Comparison of ENCODE assay signal across 23 mouse cellular contexts in the genomic region with DNA sequence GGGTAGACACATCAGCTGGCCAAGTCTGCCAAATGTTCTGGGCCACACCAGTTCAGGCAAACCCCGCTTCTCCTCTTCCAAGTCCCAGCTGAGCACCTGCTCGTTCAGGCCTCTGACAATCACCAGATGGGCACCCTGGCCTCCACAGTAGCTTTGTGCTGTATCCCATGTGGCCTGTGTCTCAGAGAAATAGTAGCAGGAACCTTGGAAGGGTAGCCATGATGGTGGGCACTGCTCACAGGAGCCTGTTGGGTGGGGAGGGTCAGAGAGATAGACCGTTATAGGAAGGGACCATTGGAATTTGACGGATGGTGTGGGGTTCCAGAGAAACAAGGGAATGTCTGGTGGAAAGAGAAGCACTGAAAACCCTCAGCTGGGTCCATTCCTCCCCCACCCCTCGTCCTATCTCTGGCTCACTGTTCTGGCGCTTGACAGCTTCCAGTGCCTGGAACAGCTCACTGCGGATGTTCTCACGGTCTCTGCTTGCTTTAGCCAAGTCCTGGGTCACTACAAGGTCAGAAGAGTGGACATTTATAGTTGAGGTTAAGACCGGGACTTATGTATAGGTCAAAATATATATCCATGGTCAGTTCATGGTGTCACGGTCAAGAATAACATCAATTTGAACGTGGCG. TPM values are rescaled to one million over a fixed set of nuclear protein-coding genes. Genes with fewer than 3 reads are reported as not detected.
A peak's percentile ranks its signal among the peaks of the same experiment; 100 is the strongest.
DNase-seq lines count a peak whose midpoint lies in the region; ATAC-seq and TF ChIP-seq lines count a peak whose summit lies in the region.
"Had no signal": no experiment of that assay in that cellular context is flagged by ENCODE, and none has a peak within 500 bp of the region (broad histone marks: within the 10 kb centered on the region; RNA-seq: fewer than 3 reads in every experiment).

No protein-coding gene starts in this region.

- ATAC-seq in kidney, embryonic 15.5 days (replicated peaks; ENCODE audit: low FRiP score), result 0 out of 2 replicates have a peak, but pooled peaks have one; percentile 22
- ATAC-seq in stomach, embryonic 16.5 days (ENCODE audit: insufficient read depth, low FRiP score), result 0 out of 2 replicates have a peak, but pooled peaks have one; percentile 33
- ATAC-seq in stomach, postnatal 0 days (ENCODE audit: low FRiP score, low TSS enrichment), result no peak
- peak; percentile 55 for ATAC-seq in heart, embryonic 14.5 days (ENCODE audit: insufficient number of reproducible peaks, insufficient read depth, low FRiP score, low read depth)
- ATAC-seq in forebrain, postnatal 0 days, result no peak
- ATAC-seq: inflammation-experienced regulatory T-cells, adult 6 months had no signal

- no peaks in the 10 kb centered on the region for H3K36me3 ChIP-seq in kidney, embryonic 15.5 days
- no peaks in the 10 kb centered on the region for H3K36me3 ChIP-seq in stomach, embryonic 16.5 days (ENCODE audit: control insufficient read depth, insufficient read depth, low read length)
- H3K36me3 ChIP-seq in stomach, postnatal 0 days (ENCODE audit: control insufficient read depth, insufficient read depth, low read length), result no peaks in the 10 kb centered on the region
- H3K36me3 ChIP-seq in heart, embryonic 14.5 days (ENCODE audit: control insufficient read depth, insufficient read depth, low read length), result no peaks in the 10 kb centered on the region
- no peaks in the 10 kb centered on the region for H3K36me3 ChIP-seq in forebrain, postnatal 0 days (ENCODE audit: insufficient read depth)
- H3K36me3 ChIP-seq: embryonic facial prominence, embryonic 15.5 days; hindbrain, embryonic 13.5 days; limb, embryonic 13.5 days; lung, embryonic 15.5 days had no signal

- no peak for TF ChIP-seq CTCF in stomach, postnatal 0 days (IDR thresholded peaks at IDR 0.05; ENCODE audit: low read depth)
- no peak for TF ChIP-seq CTCF in forebrain, postnatal 0 days (IDR thresholded peaks at IDR 0.05; ENCODE audit: low read depth)

- H3K9ac ChIP-seq in kidney, embryonic 15.5 days, result no peak overlapping the region
- H3K9ac ChIP-seq in stomach, embryonic 16.5 days (ENCODE audit: low read length), result no peak overlapping the region
- H3K9ac ChIP-seq in stomach, postnatal 0 days (ENCODE audit: low read length), result no peak overlapping the region
- no peak overlapping the region for H3K9ac ChIP-seq in heart, embryonic 14.5 days (ENCODE audit: low read length)
- H3K9ac ChIP-seq in forebrain, postnatal 0 days, result no peak overlapping the region
- H3K9ac ChIP-seq: embryonic facial prominence, embryonic 15.5 days; hindbrain, embryonic 13.5 days; limb, embryonic 13.5 days; lung, embryonic 15.5 days had no signal

- H3K4me3 ChIP-seq in kidney, embryonic 15.5 days (replicated peaks), result no peak overlapping the region
- H3K4me3 ChIP-seq in stomach, embryonic 16.5 days (replicated peaks; ENCODE audit: low read length), result no peak overlapping the region
- no peak overlapping the region for H3K4me3 ChIP-seq in stomach, postnatal 0 days (ENCODE audit: low read depth, low read length)
- H3K4me3 ChIP-seq in heart, embryonic 14.5 days (ENCODE audit: control insufficient read depth in 1 of 2, insufficient read depth in 1 of 2, low read depth in 1 of 2, low read length in 2 of 2), result no peak overlapping the region
- H3K4me3 ChIP-seq in forebrain, postnatal 0 days (ENCODE audit: low read depth, low read length), result no peak overlapping the region
- H3K4me3 ChIP-seq: embryonic facial prominence, embryonic 15.5 days; hindbrain, embryonic 13.5 days; limb, embryonic 13.5 days; lung, embryonic 15.5 days had no signal

- WGBS in kidney, embryonic 15.5 days, result 54% methylated on average over 12 of the region's 12 CpGs
- WGBS in stomach, embryonic 16.5 days, result 72% methylated on average over 12 of the region's 12 CpGs
- WGBS in stomach, postnatal 0 days, result 65% methylated on average over 12 of the region's 12 CpGs
- 37% methylated on average over 12 of the region's 12 CpGs for WGBS in heart, embryonic 14.5 days
- 86% methylated on average over 12 of the region's 12 CpGs for WGBS in forebrain, postnatal 0 days

- no peaks in the 10 kb centered on the region for H3K27me3 ChIP-seq in kidney, embryonic 15.5 days
- H3K27me3 ChIP-seq in stomach, embryonic 16.5 days (ENCODE audit: control insufficient read depth, insufficient read depth, low read length), result no peaks in the 10 kb centered on the region
- no peaks in the 10 kb centered on the region for H3K27me3 ChIP-seq in stomach, postnatal 0 days (ENCODE audit: control insufficient read depth, insufficient read depth, low read length)
- H3K27me3 ChIP-seq in heart, embryonic 14.5 days (ENCODE audit: control insufficient read depth, insufficient read depth, low read length), result no peaks in the 10 kb centered on the region
- no peaks in the 10 kb centered on the region for H3K27me3 ChIP-seq in forebrain, postnatal 0 days (ENCODE audit: insufficient read depth, low read length)
- H3K27me3 ChIP-seq: embryonic facial prominence, embryonic 15.5 days; hindbrain, embryonic 13.5 days; limb, embryonic 13.5 days; lung, embryonic 15.5 days had no signal

- no peak overlapping the region for H3K4me2 ChIP-seq in kidney, embryonic 15.5 days
- H3K4me2 ChIP-seq in stomach, embryonic 16.5 days (ENCODE audit: low read depth, low read length), result no peak overlapping the region
- no peak overlapping the region for H3K4me2 ChIP-seq in stomach, postnatal 0 days (replicated peaks; ENCODE audit: low read depth)
- H3K4me2 ChIP-seq in heart, embryonic 14.5 days (ENCODE audit: low read length), result no peak overlapping the region
- no peak overlapping the region for H3K4me2 ChIP-seq in forebrain, postnatal 0 days (ENCODE audit: low read depth)
- H3K4me2 ChIP-seq: embryonic facial prominence, embryonic 15.5 days; hindbrain, embryonic 13.5 days; limb, embryonic 13.5 days; lung, embryonic 15.5 days; midbrain, embryonic 11.5 days had no signal

- no peak for TF ChIP-seq EP300 in stomach, postnatal 0 days (optimal IDR thresholded peaks at IDR 0.05)

- no peaks in the 10 kb centered on the region for H3K4me1 ChIP-seq in kidney, embryonic 15.5 days
- no peaks in the 10 kb centered on the region for H3K4me1 ChIP-seq in stomach, embryonic 16.5 days (ENCODE audit: control insufficient read depth, insufficient read depth, low read length)
- H3K4me1 ChIP-seq in stomach, postnatal 0 days (replicated peaks; ENCODE audit: control insufficient read depth, insufficient read depth), result no peaks in the 10 kb centered on the region
- peaks cover 0 to 11% of the 10 kb centered on the region in 2 experiments; a peak in 2 of 4 replicates for H3K4me1 ChIP-seq in heart, embryonic 14.5 days (ENCODE audit: control insufficient read depth in 2 of 2, insufficient read depth in 2 of 2, low read length in 2 of 2)
- H3K4me1 ChIP-seq in forebrain, postnatal 0 days (ENCODE audit: insufficient read depth), result no peaks in the 10 kb centered on the region
- H3K4me1 ChIP-seq: embryonic facial prominence, embryonic 15.5 days; limb, embryonic 13.5 days; lung, embryonic 15.5 days had no signal

- no peak overlapping the region for H3K27ac ChIP-seq in kidney, embryonic 15.5 days
- H3K27ac ChIP-seq in stomach, embryonic 16.5 days (ENCODE audit: low read length), result no peak overlapping the region
- H3K27ac ChIP-seq in stomach, postnatal 0 days (replicated peaks), result no peak overlapping the region
- no peak overlapping the region; a peak in 1 of 4 replicates for H3K27ac ChIP-seq in heart, embryonic 14.5 days (replicated peaks in 1 of 2; ENCODE audit: control insufficient read depth in 1 of 2, insufficient read depth in 1 of 2, low read depth in 2 of 2, low read length in 2 of 2)
- H3K27ac ChIP-seq in forebrain, postnatal 0 days (ENCODE audit: low read depth, low read length), result no peak overlapping the region
- H3K27ac ChIP-seq: embryonic facial prominence, embryonic 15.5 days; hindbrain, embryonic 13.5 days; limb, embryonic 13.5 days; lung, embryonic 15.5 days had no signal

- H3K9me3 ChIP-seq in kidney, embryonic 15.5 days (replicated peaks), result no peaks in the 10 kb centered on the region
- H3K9me3 ChIP-seq in stomach, embryonic 16.5 days (replicated peaks; ENCODE audit: control insufficient read depth, low read length), result no peaks in the 10 kb centered on the region
- no peaks in the 10 kb centered on the region for H3K9me3 ChIP-seq in stomach, postnatal 0 days (ENCODE audit: control insufficient read depth, low read length)
- H3K9me3 ChIP-seq in heart, embryonic 14.5 days (ENCODE audit: control insufficient read depth, low read length), result no peaks in the 10 kb centered on the region
- H3K9me3 ChIP-seq in forebrain, postnatal 0 days (ENCODE audit: low read length), result no peaks in the 10 kb centered on the region
- H3K9me3 ChIP-seq: embryonic facial prominence, embryonic 15.5 days; hindbrain, embryonic 13.5 days; limb, embryonic 13.5 days; lung, embryonic 15.5 days had no signal

- DNase-seq in kidney, adult 9 months, result no peak
- DNase-seq in stomach, postnatal 0 days (ENCODE audit: low spot score), result no peak
- no peak for DNase-seq in retina, postnatal 1 day
- no peak for DNase-seq in forebrain, postnatal 0 days
- DNase-seq: B cell, adult 2 months; cerebellum, adult 2 months; cerebellum, postnatal 36 days; kidney, adult 2 months; right cerebral cortex, postnatal 4 days; thymus, postnatal 36 days had no signal

RNA-seq across cellular contexts. Expression of gene Clec4g, which starts 3.0 kb away (rescaled TPM):
- polyA plus RNA-seq in kidney, embryonic 15.5 days (2015; fragmentation: Nextera tagmentation; extraction: Ambion mirVana), result 0.21 and 0.44 TPM in 2 replicates
- polyA plus RNA-seq in stomach, embryonic 16.5 days (2015; fragmentation: Nextera tagmentation; extraction: Ambion mirVana), result 0.19 and 0.45 TPM in 2 replicates
- 0.10 and 0.21 TPM in 2 replicates for polyA plus RNA-seq in stomach, postnatal 0 days (2015; fragmentation: Nextera tagmentation; extraction: Ambion mirVana)
- polyA plus RNA-seq in heart, embryonic 14.5 days (2014; fragmentation: Nextera tagmentation; extraction: Ambion mirVana), result 4.3 and 6.0 TPM in 2 replicates
- not detected in 2 replicates for total RNA-seq in forebrain, postnatal 0 days (2014; rRNA removed)
- 0.21 TPM in 1 of 2 replicates, not detected in the other for polyA plus RNA-seq in forebrain, postnatal 0 days (2015; fragmentation: Nextera tagmentation; extraction: Ambion mirVana)
- total RNA-seq: gastrocnemius, adult 18-20 months; layer of hippocampus, postnatal 25 days; left cerebral cortex, postnatal 10 days had no signal
- polyA plus RNA-seq: cerebellum, adult 2 months; embryonic facial prominence, embryonic 15.5 days; hindbrain, embryonic 13.5 days; inflammation-experienced regulatory T-cells, adult 6 months; limb, embryonic 13.5 days; midbrain, embryonic 11.5 days had no signal

RNA-seq across cellular contexts. Expression of gene Fcer2a, which starts 23.5 kb away (rescaled TPM):
- polyA plus RNA-seq in kidney, embryonic 15.5 days (2015; fragmentation: Nextera tagmentation; extraction: Ambion mirVana), result 0.12 and 0.33 TPM in 2 replicates
- polyA plus RNA-seq in stomach, embryonic 16.5 days (2015; fragmentation: Nextera tagmentation; extraction: Ambion mirVana), result 0.17 and 0.20 TPM in 2 replicates
- polyA plus RNA-seq in stomach, postnatal 0 days (2015; fragmentation: Nextera tagmentation; extraction: Ambion mirVana), result 0.44 and 0.47 TPM in 2 replicates
- polyA plus RNA-seq in heart, embryonic 14.5 days (2014; fragmentation: Nextera tagmentation; extraction: Ambion mirVana), result not detected in 2 replicates
- not detected in 2 replicates for total RNA-seq in forebrain, postnatal 0 days (2014; rRNA removed)
- 0.20 and 0.24 TPM in 2 replicates for polyA plus RNA-seq in forebrain, postnatal 0 days (2015; fragmentation: Nextera tagmentation; extraction: Ambion mirVana)
- total RNA-seq: gastrocnemius, adult 18-20 months; layer of hippocampus, postnatal 25 days; left cerebral cortex, postnatal 10 days had no signal
- polyA plus RNA-seq: lung, embryonic 15.5 days had no signal

RNA-seq across cellular contexts. Expression of gene Cd209a, which starts 31.3 kb away (rescaled TPM):
- polyA plus RNA-seq in kidney, embryonic 15.5 days (2015; fragmentation: Nextera tagmentation; extraction: Ambion mirVana), result not detected in 2 replicates
- polyA plus RNA-seq in stomach, embryonic 16.5 days (2015; fragmentation: Nextera tagmentation; extraction: Ambion mirVana), result 0.25 and 0.41 TPM in 2 replicates
- polyA plus RNA-seq in stomach, postnatal 0 days (2015; fragmentation: Nextera tagmentation; extraction: Ambion mirVana), result 0.11 and 0.16 TPM in 2 replicates
- not detected in 2 replicates for polyA plus RNA-seq in heart, embryonic 14.5 days (2014; fragmentation: Nextera tagmentation; extraction: Ambion mirVana)
- not detected in 2 replicates for total RNA-seq in forebrain, postnatal 0 days (2014; rRNA removed)
- 0.13 TPM in 1 of 2 replicates, not detected in the other for polyA plus RNA-seq in forebrain, postnatal 0 days (2015; fragmentation: Nextera tagmentation; extraction: Ambion mirVana)
- total RNA-seq: adrenal gland, postnatal 4 days; layer of hippocampus, postnatal 25 days; left cerebral cortex, postnatal 10 days had no signal
- polyA plus RNA-seq: hindbrain, embryonic 13.5 days; midbrain, embryonic 11.5 days had no signal

RNA-seq across cellular contexts. Expression of gene Trappc5, which starts 41.3 kb away (rescaled TPM):
- 38.3 and 39.5 TPM in 2 replicates for polyA plus RNA-seq in kidney, embryonic 15.5 days (2015; fragmentation: Nextera tagmentation; extraction: Ambion mirVana)
- polyA plus RNA-seq in stomach, embryonic 16.5 days (2015; fragmentation: Nextera tagmentation; extraction: Ambion mirVana), result 38.0 and 38.5 TPM in 2 replicates
- 26.6 and 27.9 TPM in 2 replicates for polyA plus RNA-seq in stomach, postnatal 0 days (2015; fragmentation: Nextera tagmentation; extraction: Ambion mirVana)
- polyA plus RNA-seq in heart, embryonic 14.5 days (2014; fragmentation: Nextera tagmentation; extraction: Ambion mirVana), result 27.6 and 28.4 TPM in 2 replicates
- 70.5 and 72.7 TPM in 2 replicates for total RNA-seq in forebrain, postnatal 0 days (2014; rRNA removed)
- polyA plus RNA-seq in forebrain, postnatal 0 days (2015; fragmentation: Nextera tagmentation; extraction: Ambion mirVana), result 61.2 and 68.5 TPM in 2 replicates

RNA-seq across cellular contexts. Expression of gene Fcor, which starts 45.3 kb away (rescaled TPM):
- 12.4 and 12.6 TPM in 2 replicates for polyA plus RNA-seq in kidney, embryonic 15.5 days (2015; fragmentation: Nextera tagmentation; extraction: Ambion mirVana)
- 9.2 and 9.5 TPM in 2 replicates for polyA plus RNA-seq in stomach, embryonic 16.5 days (2015; fragmentation: Nextera tagmentation; extraction: Ambion mirVana)
- 3.4 and 5.3 TPM in 2 replicates for polyA plus RNA-seq in stomach, postnatal 0 days (2015; fragmentation: Nextera tagmentation; extraction: Ambion mirVana)
- 8.1 and 10.0 TPM in 2 replicates for polyA plus RNA-seq in heart, embryonic 14.5 days (2014; fragmentation: Nextera tagmentation; extraction: Ambion mirVana)
- 9.8 and 13.7 TPM in 2 replicates for total RNA-seq in forebrain, postnatal 0 days (2014; rRNA removed)
- polyA plus RNA-seq in forebrain, postnatal 0 days (2015; fragmentation: Nextera tagmentation; extraction: Ambion mirVana), result 21.0 and 22.2 TPM in 2 replicates
- polyA plus RNA-seq: inflammation-experienced regulatory T-cells, adult 6 months had no signal

Comparison
In these comparisons a context has a peak if more than half of its experiments do, and no peak if none do; other contexts are left out.
1. ATAC-seq: peak in kidney, embryonic 15.5 days (single experiment), stomach, embryonic 16.5 days (single experiment) and heart, embryonic 14.5 days (single experiment); none in stomach, postnatal 0 days (single experiment) and forebrain, postnatal 0 days (single experiment).